Mouse (Mus musculus) liver, embryonic 12.5 days (tissue): ENCODE data around the gene Golm1. TPM values are rescaled to one million over a fixed set of nuclear protein-coding genes. Genes with fewer than 3 reads are reported as not detected.

ENCODE experiments used
- ATAC-seq: fragments of 200-750 bp; cut with Nextera tagmentation; 2 replicates; pipeline ENCODE4 v1.8.0; 2017; ENCODE audit warnings: moderate number of reproducible peaks, mild to moderate bottlenecking, moderate library complexity
- H3K27ac ChIP-seq: fragments of 300-500 bp; sonication (generic); 2 replicates; pipeline ENCODE4 v1.5.1; 2016; ENCODE audit warnings: mild to moderate bottlenecking
- H3K27me3 ChIP-seq: fragments of 300-500 bp; sonication (generic); replicated peaks from 2 replicates; pipeline ENCODE4 v1.6.1; 2016; ENCODE audit warnings: mild to moderate bottlenecking, moderate library complexity
- H3K36me3 ChIP-seq: fragments of 300-500 bp; sonication (generic); 2 replicates; pipeline ENCODE4 v1.6.1; 2016; ENCODE audit warnings: mild to moderate bottlenecking, moderate library complexity
- H3K4me1 ChIP-seq: fragments of 300-500 bp; sonication (generic); 2 replicates; pipeline ENCODE4 v1.6.1; 2016
- H3K4me2 ChIP-seq: fragments of 300-500 bp; sonication (generic); 2 replicates; pipeline ENCODE4 v1.6.1; 2016; ENCODE audit warnings: mild to moderate bottlenecking, moderate library complexity
- H3K4me3 ChIP-seq: fragments of 300-500 bp; sonication (generic); 2 replicates; pipeline ENCODE4 v1.5.1; 2016; ENCODE audit warnings: mild to moderate bottlenecking, moderate library complexity
- H3K9ac ChIP-seq: fragments of 300-500 bp; sonication (generic); 2 replicates; pipeline ENCODE4 v1.6.1; 2016; ENCODE audit warnings: mild to moderate bottlenecking, moderate library complexity
- H3K9me3 ChIP-seq: fragments of 300-500 bp; sonication (generic); replicated peaks from 2 replicates; pipeline ENCODE4 v1.6.1; 2016; ENCODE audit warnings: mild to moderate bottlenecking, moderate library complexity
- WGBS: fragments of 180-500 bp; shearing (Covaris S2); methylation state at CpG from one replicate; pipeline ENCODE4 v1.1.7; 2016; ENCODE audit not compliant: insufficient replicate concordance; 5-methylcytosine and 5-hydroxymethylcytosine counted together
- polyA plus RNA-seq: library from polyadenylated mRNA; unstranded; fragments of >200 nt; fragmentation: Nextera tagmentation; extraction: Ambion mirVana; gene quantifications from 2 replicates; pipeline ENCODE4 v1.2.1, GENCODE M21; 2016

Gene Golm1
- polyA plus RNA-seq, 1 experiment from 2014 or later = 63.8 TPM

DNA sequence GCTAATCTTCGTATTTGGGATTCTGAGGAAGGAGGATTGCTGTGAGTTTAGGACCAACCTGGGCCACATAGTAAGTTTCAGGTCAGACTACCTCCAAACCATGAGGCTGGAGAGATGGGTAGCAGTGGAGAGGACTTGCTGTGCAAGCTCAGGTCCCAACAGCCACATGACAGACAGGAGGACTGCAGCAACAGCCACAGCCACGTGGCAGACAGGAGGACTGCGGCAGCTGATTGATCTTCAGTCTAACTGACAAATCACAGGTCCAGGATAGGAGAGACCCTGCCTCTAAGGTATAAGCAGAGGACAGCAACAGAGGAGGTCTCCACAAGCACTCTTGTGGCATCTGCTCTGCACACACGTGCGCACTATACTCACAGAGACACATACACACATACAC, 17.8 kb downstream of the Golm1 start:
- no peak overlapping the region for H3K4me2 ChIP-seq
- no peak overlapping the region for H3K9ac ChIP-seq
- no peaks in the 10 kb centered on the region for H3K9me3 ChIP-seq
- H3K4me3 ChIP-seq = no peak overlapping the region
- peaks cover 36% of the 10 kb centered on the region for H3K4me1 ChIP-seq
- 72% methylated on average over 5 of the region's 5 CpGs for WGBS
- H3K27ac ChIP-seq = no peak overlapping the region
- peaks cover 98% of the 10 kb centered on the region for H3K36me3 ChIP-seq
- no peak for ATAC-seq
- no peaks in the 10 kb centered on the region for H3K27me3 ChIP-seq

DNA sequence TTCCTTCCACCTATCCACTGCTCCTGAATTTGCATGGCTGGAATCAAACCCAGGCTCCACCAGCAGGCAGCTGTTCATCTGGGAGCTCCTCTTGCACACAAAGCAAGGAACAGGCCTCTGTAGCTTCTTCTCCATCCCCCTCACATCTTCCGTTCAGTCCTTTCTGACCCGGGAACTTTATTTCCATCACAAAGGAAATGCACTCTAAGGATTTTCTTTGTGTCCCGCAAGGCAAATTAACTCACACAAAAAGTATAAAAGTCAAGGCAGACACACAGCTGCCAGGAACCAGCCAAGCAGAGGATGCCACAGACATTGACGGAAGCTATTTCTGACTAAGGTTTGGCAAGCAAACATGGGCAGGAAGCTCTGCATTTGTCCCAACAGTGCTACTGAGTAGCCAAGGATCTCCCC, 18.6 kb downstream of the Golm1 start:
- Histone ChIP-seq H3K4me3 (no peak overlapping the region), H3K36me3 (peaks cover 98% of the 10 kb centered on the region), H3K4me1 (peaks cover 36% of the 10 kb centered on the region), H3K9ac (no peak overlapping the region), H3K4me2 (no peak overlapping the region), H3K27ac (peak overlapping the region; percentile 55), H3K27me3 (no peaks in the 10 kb centered on the region), H3K9me3 (no peaks in the 10 kb centered on the region)
- no peak for ATAC-seq
- 77% methylated on average over 4 of the region's 4 CpGs for WGBS

DNA sequence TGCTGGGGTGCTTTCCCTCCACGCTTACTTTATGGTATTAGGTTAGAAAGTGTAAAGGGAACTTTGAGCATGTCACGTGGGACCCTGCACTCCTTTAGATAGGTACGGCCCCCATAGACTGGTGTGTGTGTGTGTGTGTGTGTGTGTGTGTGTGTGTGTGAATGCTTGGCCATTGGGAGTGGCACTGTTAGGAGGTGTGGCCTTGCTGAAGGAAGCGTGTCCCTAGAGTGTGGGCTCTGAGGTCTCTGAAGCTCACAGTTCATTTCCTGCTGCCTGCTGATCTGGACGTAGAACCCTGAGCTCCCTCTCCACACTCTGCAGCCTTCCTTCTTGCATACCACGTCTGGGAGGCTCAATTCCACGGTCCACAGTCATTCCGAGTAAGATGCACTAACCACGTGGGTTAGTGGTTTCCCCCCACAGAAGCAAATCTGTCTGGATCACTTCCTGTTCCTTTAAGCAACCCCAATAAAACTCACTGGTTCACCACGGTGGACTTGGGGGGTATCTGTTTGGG, 19.2 kb downstream of the Golm1 start:
- ATAC-seq = no peak
- WGBS = 36% methylated on average over 10 of the region's 10 CpGs
- H3K27ac ChIP-seq = peak overlapping the region; percentile 55; the same call in 1 of the 2 replicates

GRCm38 (mm10) chr13:59655718-59656315, 19.8 kb downstream of the Golm1 start:
- Histone ChIP-seq H3K27me3 (no peaks in the 10 kb centered on the region), H3K9ac (no peak overlapping the region), H3K4me3 (no peak overlapping the region), H3K9me3 (no peaks in the 10 kb centered on the region), H3K36me3 (peaks cover 97% of the 10 kb centered on the region), H3K4me1 (peaks cover 41% of the 10 kb centered on the region), H3K27ac (no peak overlapping the region), H3K4me2 (no peak overlapping the region)
- 80% methylated on average over 15 of the region's 15 CpGs for WGBS
- ATAC-seq = no peak

More for the DNA sequence above, 19.2 kb downstream of the Golm1 start:
- Histone ChIP-seq H3K9ac (no peak overlapping the region), H3K9me3 (no peaks in the 10 kb centered on the region), H3K36me3 (peaks cover 97% of the 10 kb centered on the region), H3K4me2 (no peak overlapping the region), H3K4me3 (no peak overlapping the region), H3K27me3 (no peaks in the 10 kb centered on the region), H3K4me1 (peaks cover 38% of the 10 kb centered on the region)

DNA sequence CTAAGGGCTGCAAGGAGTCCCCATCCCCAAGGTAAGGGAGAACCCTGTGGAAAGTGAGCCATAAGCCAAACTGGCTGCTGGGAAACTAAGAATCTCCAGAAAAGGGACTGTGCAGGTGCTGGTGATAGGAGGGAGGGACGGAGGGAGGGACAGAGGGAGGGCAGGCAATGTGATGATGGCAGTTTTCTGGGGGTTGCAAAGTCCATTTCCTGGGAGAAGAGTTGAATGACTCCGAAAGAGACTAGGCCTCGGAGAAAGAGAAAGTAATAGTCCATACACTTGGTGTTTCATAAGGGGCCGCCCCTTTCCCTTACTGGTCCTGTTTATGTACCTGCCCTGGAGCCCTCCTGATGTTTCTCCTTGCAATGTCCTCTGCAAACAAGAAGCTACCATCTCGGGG, 21.1 kb downstream of the Golm1 start:
- no peak overlapping the region for H3K27ac ChIP-seq
- H3K9ac ChIP-seq = no peak overlapping the region
- H3K4me3 ChIP-seq = no peak overlapping the region
- H3K9me3 ChIP-seq = no peaks in the 10 kb centered on the region
- WGBS = 84% methylated on average over 5 of the region's 5 CpGs
- peaks cover 97% of the 10 kb centered on the region for H3K36me3 ChIP-seq
- H3K4me1 ChIP-seq = peaks cover 43% of the 10 kb centered on the region
- ATAC-seq = no peak
- H3K27me3 ChIP-seq = no peaks in the 10 kb centered on the region
- no peak overlapping the region for H3K4me2 ChIP-seq

DNA sequence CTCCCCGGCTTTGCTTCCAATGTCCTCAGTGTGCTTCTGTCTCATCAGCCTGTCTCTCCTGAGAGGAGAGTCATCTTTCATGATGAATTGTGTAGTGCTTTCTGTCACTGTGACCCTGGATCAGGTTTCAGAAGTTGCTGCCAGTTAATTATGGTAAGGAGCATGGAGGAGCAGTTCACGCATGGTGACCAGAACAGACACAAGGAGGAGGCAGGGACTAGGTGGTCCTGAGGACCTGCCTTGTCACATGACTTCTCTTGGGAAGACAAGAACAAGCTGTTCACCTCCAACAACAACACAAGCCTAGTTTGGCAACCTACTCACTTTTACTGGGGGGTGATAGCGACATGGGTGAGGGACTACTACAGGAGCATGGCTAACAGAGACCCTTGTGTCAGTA, 22.5 kb downstream of the Golm1 start:
- ATAC-seq = no peak
- Histone ChIP-seq H3K4me2 (no peak overlapping the region), H3K36me3 (peaks cover 97% of the 10 kb centered on the region), H3K4me1 (peaks cover 43% of the 10 kb centered on the region), H3K4me3 (no peak overlapping the region), H3K9ac (no peak overlapping the region), H3K27me3 (no peaks in the 10 kb centered on the region), H3K9me3 (no peaks in the 10 kb centered on the region), H3K27ac (no peak overlapping the region)
- WGBS = 82% methylated on average over 3 of the region's 3 CpGs

DNA sequence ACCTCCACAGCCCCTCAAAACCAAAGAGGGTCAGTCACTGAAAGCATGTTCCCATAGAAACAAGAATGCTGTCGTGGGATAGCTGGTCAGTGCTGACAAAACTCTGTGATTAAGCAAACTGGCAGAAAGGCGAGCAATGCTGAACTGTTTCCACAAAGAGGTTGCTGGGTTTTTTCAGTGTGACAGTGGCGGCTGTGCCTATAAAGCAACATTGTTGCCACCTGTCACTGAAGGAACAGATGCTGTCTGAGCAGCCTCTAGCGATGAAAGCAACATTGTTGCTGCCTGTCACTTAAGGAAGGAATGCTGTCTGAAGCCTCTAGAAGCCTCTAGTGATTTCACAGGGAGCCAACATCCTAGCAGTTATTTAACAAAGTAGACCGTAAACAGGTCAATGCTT, 23.0 kb downstream of the Golm1 start:
- 80% methylated on average over 5 of the region's 5 CpGs for WGBS
- Histone ChIP-seq H3K4me1 (peaks cover 43% of the 10 kb centered on the region), H3K27ac (no peak overlapping the region), H3K4me2 (no peak overlapping the region), H3K4me3 (no peak overlapping the region), H3K36me3 (peaks cover 97% of the 10 kb centered on the region), H3K9me3 (no peaks in the 10 kb centered on the region), H3K27me3 (no peaks in the 10 kb centered on the region), H3K9ac (no peak overlapping the region)
- no peak for ATAC-seq

DNA sequence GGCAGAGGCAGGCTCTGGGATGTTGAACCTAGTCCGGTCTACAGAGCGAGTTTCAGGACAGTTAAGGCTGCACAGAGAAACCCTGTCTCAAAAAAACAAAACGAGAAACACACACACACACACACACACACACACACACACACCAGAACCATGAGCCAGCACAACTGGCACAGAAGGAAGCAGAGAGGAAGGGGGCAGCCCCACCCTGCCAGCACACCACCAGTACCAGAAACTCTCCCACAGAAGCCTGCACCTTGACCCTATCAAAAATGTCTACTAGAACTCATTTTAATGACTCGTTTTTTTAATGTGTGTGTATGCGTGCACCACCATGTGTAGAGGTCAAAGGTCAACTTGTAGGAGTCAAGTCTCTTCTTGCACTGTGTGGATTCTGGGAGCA, 25.8 kb downstream of the Golm1 start:
- 71% methylated on average over 5 of the region's 5 CpGs for WGBS
- peaks cover 99% of the 10 kb centered on the region for H3K36me3 ChIP-seq
- no peak overlapping the region for H3K4me2 ChIP-seq
- H3K4me1 ChIP-seq = peaks cover 41% of the 10 kb centered on the region
- H3K27ac ChIP-seq = no peak overlapping the region
- no peak overlapping the region for H3K4me3 ChIP-seq
- H3K27me3 ChIP-seq = no peaks in the 10 kb centered on the region
- no peaks in the 10 kb centered on the region for H3K9me3 ChIP-seq
- no peak for ATAC-seq
- H3K9ac ChIP-seq = no peak overlapping the region

- no peak for ATAC-seq
- Histone ChIP-seq H3K9ac (no peak overlapping the region), H3K4me3 (no peak overlapping the region), H3K27me3 (no peaks in the 10 kb centered on the region), H3K4me1 (peaks cover 50% of the 10 kb centered on the region), H3K36me3 (peaks cover 89% of the 10 kb centered on the region), H3K27ac (no peak overlapping the region), H3K9me3 (no peaks in the 10 kb centered on the region), H3K4me2 (no peak overlapping the region)
- 92% methylated on average over 6 of the region's 6 CpGs for WGBS
Observed at GRCm38 (mm10) chr13:59648598-59648997, 27.0 kb downstream of the Golm1 start.

DNA sequence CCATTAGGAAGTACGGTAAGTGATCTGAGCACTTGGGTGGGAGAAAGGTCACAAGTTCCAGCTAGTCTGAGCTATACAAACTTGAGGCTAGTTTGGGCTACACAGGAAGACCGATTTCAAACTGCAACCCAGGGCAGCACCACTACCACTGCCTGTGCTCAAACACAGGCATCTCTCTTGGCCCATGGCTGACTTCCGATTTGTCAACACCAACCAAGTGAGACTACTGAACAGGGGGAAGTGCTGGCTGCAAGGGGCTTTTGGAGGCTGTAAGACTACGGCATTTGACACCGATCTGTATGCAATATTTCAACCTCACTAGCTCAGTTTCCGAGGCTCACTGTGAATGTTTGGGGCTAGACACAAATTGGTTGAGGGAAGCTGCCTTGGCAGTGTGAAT, 28.1 kb downstream of the Golm1 start:
- H3K27me3 ChIP-seq = no peaks in the 10 kb centered on the region
- H3K9me3 ChIP-seq = no peaks in the 10 kb centered on the region
- no peak overlapping the region for H3K9ac ChIP-seq
- WGBS = 85% methylated on average over 6 of the region's 6 CpGs
- H3K4me3 ChIP-seq = no peak overlapping the region
- ATAC-seq = no peak
- H3K36me3 ChIP-seq = peaks cover 86% of the 10 kb centered on the region
- no peak overlapping the region for H3K4me2 ChIP-seq
- no peak overlapping the region for H3K27ac ChIP-seq
- peaks cover 61% of the 10 kb centered on the region for H3K4me1 ChIP-seq

DNA sequence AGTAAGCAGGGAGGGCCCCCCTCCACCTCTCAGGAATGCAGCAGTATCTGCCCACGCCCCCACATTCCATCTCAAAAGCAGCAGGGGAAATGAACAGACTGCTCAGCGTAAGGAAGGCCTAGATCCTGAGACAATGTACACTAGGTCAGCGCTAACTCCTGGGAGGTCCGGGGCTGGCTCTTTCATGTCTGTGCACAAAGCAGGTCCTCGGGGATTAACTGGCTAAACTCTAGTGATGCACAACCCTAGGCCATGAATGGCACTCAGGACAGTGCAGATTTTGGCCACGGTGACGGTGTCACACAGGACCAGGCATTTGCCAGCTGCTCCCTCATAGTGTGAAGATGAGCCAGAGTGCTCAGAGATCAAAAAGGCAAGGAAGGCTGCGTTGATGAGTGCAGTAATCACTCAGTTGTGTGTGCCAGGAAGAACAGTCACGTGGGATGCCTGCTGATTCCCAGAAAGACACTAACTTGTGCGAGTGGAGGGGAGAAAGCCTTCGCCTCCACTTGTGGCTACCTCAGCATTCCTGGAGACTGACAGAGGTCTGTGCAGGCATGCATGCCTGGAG, 28.9 kb downstream of the Golm1 start:
- Histone ChIP-seq H3K4me3 (no peak overlapping the region), H3K4me1 (peaks cover 68% of the 10 kb centered on the region), H3K9me3 (no peaks in the 10 kb centered on the region), H3K4me2 (no peak overlapping the region), H3K9ac (no peak overlapping the region), H3K27me3 (no peaks in the 10 kb centered on the region), H3K27ac (no peak overlapping the region), H3K36me3 (peaks cover 86% of the 10 kb centered on the region)
- 82% methylated on average over 11 of the region's 11 CpGs for WGBS
- no peak for ATAC-seq

DNA sequence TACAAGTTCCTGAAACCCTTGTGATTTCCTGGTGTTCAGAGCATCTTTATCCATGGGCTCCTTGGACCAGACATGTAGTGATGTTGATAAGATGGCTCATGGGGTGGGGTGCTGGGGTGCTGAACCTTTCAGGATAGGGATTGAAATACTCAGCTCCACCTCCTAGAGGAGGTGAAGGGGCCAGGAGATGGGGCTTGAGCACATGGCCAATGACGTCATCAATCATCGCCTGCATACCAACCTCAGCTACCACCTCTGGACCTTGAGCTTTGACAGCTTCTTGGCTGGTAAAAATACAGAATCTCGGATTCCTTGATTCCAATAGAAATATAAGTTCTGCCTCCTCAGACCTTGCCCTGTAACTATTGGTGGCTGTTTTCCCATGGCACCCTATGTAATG, 30.1 kb downstream of the Golm1 start:
- peaks cover 69% of the 10 kb centered on the region for H3K4me1 ChIP-seq
- no peak for ATAC-seq
- no peak overlapping the region for H3K4me2 ChIP-seq
- H3K27me3 ChIP-seq = no peaks in the 10 kb centered on the region
- H3K4me3 ChIP-seq = no peak overlapping the region
- peak overlapping the region; percentile 12 for H3K27ac ChIP-seq
- peaks cover 85% of the 10 kb centered on the region for H3K36me3 ChIP-seq
- 65% methylated on average over 3 of the region's 3 CpGs for WGBS
- no peaks in the 10 kb centered on the region for H3K9me3 ChIP-seq
- no peak overlapping the region for H3K9ac ChIP-seq
